8 mouse cellular contexts compared by ENCODE assay signal in genomic region chr1:75192452-75192851, GRCm38 (mm10). TPM values are rescaled to one million over a fixed set of nuclear protein-coding genes. Genes with fewer than 3 reads are reported as not detected.
DNase-seq lines count a peak whose midpoint lies in the region; ATAC-seq and TF ChIP-seq lines count a peak whose summit lies in the region.

No protein-coding gene starts in this region.

- no peak for TF ChIP-seq EP300 in ES-Bruce4 (IDR thresholded peaks at IDR 0.05; ENCODE audit: insufficient read depth, low read depth, low read length)

- no peaks in the 10 kb centered on the region for H3K27me3 ChIP-seq in ES-Bruce4 (ENCODE audit: control insufficient read depth, insufficient read depth, low read length, poor library complexity, severe bottlenecking)
- H3K27me3 ChIP-seq in embryonic facial prominence, embryonic 15.5 days: no peaks in the 10 kb centered on the region
- no peaks in the 10 kb centered on the region for H3K27me3 ChIP-seq in hindbrain, embryonic 12.5 days
- no peaks in the 10 kb centered on the region for H3K27me3 ChIP-seq in midbrain, embryonic 14.5 days (ENCODE audit: control insufficient read depth, insufficient read depth, low read length)

- H3K9me3 ChIP-seq in ES-Bruce4 (replicated peaks; ENCODE audit: control insufficient read depth, insufficient read depth, low read length, poor library complexity, severe bottlenecking): no peaks in the 10 kb centered on the region
- no peaks in the 10 kb centered on the region for H3K9me3 ChIP-seq in embryonic facial prominence, embryonic 15.5 days (replicated peaks)
- H3K9me3 ChIP-seq in hindbrain, embryonic 12.5 days (replicated peaks): no peaks in the 10 kb centered on the region
- no peaks in the 10 kb centered on the region for H3K9me3 ChIP-seq in midbrain, embryonic 14.5 days (ENCODE audit: control insufficient read depth, low read length)

- no peaks in the 10 kb centered on the region for H3K4me1 ChIP-seq in ES-Bruce4 (ENCODE audit: control insufficient read depth, insufficient read depth, low read length)
- H3K4me1 ChIP-seq in embryonic facial prominence, embryonic 15.5 days: peaks cover 21% of the 10 kb centered on the region
- H3K4me1 ChIP-seq in hindbrain, embryonic 12.5 days: peaks cover 24% of the 10 kb centered on the region
- H3K4me1 ChIP-seq in midbrain, embryonic 14.5 days (ENCODE audit: control insufficient read depth, insufficient read depth, low read length): peaks cover 19% of the 10 kb centered on the region

- DNase-seq in adrenal gland, adult 2 months: peak; percentile 70
- no peak for DNase-seq in adrenal gland, postnatal 4 days (ENCODE audit: low spot score in 2 of 2)
- DNase-seq in liver: peak; percentile 69
- DNase-seq in midbrain, embryonic 14.5 days: no peak
- DNase-seq in right cerebral cortex, postnatal 10 days (ENCODE audit: low spot score in 2 of 2): no peak

- peak overlapping the region; percentile 76 for H3K4me3 ChIP-seq in ES-Bruce4 (ENCODE audit: low read depth, low read length)
- H3K4me3 ChIP-seq in embryonic facial prominence, embryonic 15.5 days (replicated peaks): peak overlapping the region; percentile 90
- peak overlapping the region; percentile 75 for H3K4me3 ChIP-seq in hindbrain, embryonic 12.5 days
- peak overlapping the region; percentile 71 for H3K4me3 ChIP-seq in midbrain, embryonic 14.5 days (replicated peaks; ENCODE audit: low read depth, low read length)

- no peak for TF ChIP-seq POLR2A in ES-Bruce4 (IDR thresholded peaks at IDR 0.05; ENCODE audit: insufficient read depth, low read length)

- H3K27ac ChIP-seq in ES-Bruce4 (ENCODE audit: insufficient read depth, low read length): peak overlapping the region; percentile 22; the same call in 1 of the 2 replicates
- peak overlapping the region; percentile 95 for H3K27ac ChIP-seq in embryonic facial prominence, embryonic 15.5 days (replicated peaks)
- H3K27ac ChIP-seq in hindbrain, embryonic 12.5 days: peak overlapping the region; percentile 89
- peak overlapping the region; percentile 83 for H3K27ac ChIP-seq in midbrain, embryonic 14.5 days (replicated peaks; ENCODE audit: low read depth, low read length)

- H3K4me2 ChIP-seq in embryonic facial prominence, embryonic 15.5 days (replicated peaks): peak overlapping the region; percentile 79
- H3K4me2 ChIP-seq in hindbrain, embryonic 12.5 days (replicated peaks): peak overlapping the region; percentile 89
- H3K4me2 ChIP-seq in midbrain, embryonic 14.5 days (ENCODE audit: low read length): peak overlapping the region; percentile 80

- no peak for TF ChIP-seq CTCF in ES-Bruce4 (IDR thresholded peaks at IDR 0.05; ENCODE audit: low read depth, low read length)

- 0% methylated on average over 19 of the region's 19 CpGs for WGBS in embryonic facial prominence, embryonic 15.5 days
- 1% methylated on average over 19 of the region's 19 CpGs for WGBS in hindbrain, embryonic 12.5 days
- under 1% methylated on average over 19 of the region's 19 CpGs for WGBS in midbrain, embryonic 14.5 days

- peak overlapping the region; percentile 58 for H3K9ac ChIP-seq in ES-Bruce4 (ENCODE audit: low read depth, poor library complexity, severe bottlenecking)
- H3K9ac ChIP-seq in embryonic facial prominence, embryonic 15.5 days: peak overlapping the region; percentile 87
- peak overlapping the region; percentile 82 for H3K9ac ChIP-seq in hindbrain, embryonic 12.5 days
- peak overlapping the region; percentile 62 for H3K9ac ChIP-seq in midbrain, embryonic 14.5 days (replicated peaks; ENCODE audit: low read length)

- ATAC-seq in embryonic facial prominence, embryonic 15.5 days (ENCODE audit: insufficient number of reproducible peaks, low FRiP score, low TSS enrichment, low read depth): no peak
- 0 out of 2 replicates have a peak, but pooled peaks have one; percentile 12 for ATAC-seq in hindbrain, embryonic 12.5 days (ENCODE audit: low FRiP score)
- peak; percentile 22; the same call in 1 of the 2 replicates for ATAC-seq in midbrain, embryonic 14.5 days (ENCODE audit: low FRiP score, low TSS enrichment)

- 0 out of 2 replicates have a peak, but pooled peaks cover 5% of the 10 kb centered on the region for H3K36me3 ChIP-seq in ES-Bruce4 (ENCODE audit: control insufficient read depth, insufficient read depth, low read length, poor library complexity, severe bottlenecking)
- peaks cover 37% of the 10 kb centered on the region for H3K36me3 ChIP-seq in embryonic facial prominence, embryonic 15.5 days
- H3K36me3 ChIP-seq in hindbrain, embryonic 12.5 days: peaks cover 30% of the 10 kb centered on the region
- H3K36me3 ChIP-seq in midbrain, embryonic 14.5 days (ENCODE audit: control insufficient read depth, insufficient read depth, low read length): peaks cover 38% of the 10 kb centered on the region

RNA-seq across cellular contexts. Expression of gene Atg9a, which starts 0.5 kb away (rescaled TPM):
- 10 to 100 TPM; 41.7 to 44.5 TPM for total RNA-seq in adrenal gland, adult 2 months (2021)
- polyA plus RNA-seq in adrenal gland, adult 2 months (2012; rRNA removed): 78.5 and 89.9 TPM in 2 replicates
- total RNA-seq in adrenal gland, postnatal 4 days (2021): 10 to 100 TPM; 38.0 to 41.8 TPM
- 10.3 and 10.6 TPM in 2 replicates for polyA plus RNA-seq in ES-Bruce4 (2011; ENCODE audit: insufficient read depth, insufficient read length, low read depth, missing spikeins)
- 32.5 and 37.7 TPM in 2 replicates for polyA plus RNA-seq in embryonic facial prominence, embryonic 15.5 days (2015; fragmentation: Nextera tagmentation; extraction: Ambion mirVana)
- 38.4 and 43.7 TPM in 2 replicates for polyA plus RNA-seq in hindbrain, embryonic 12.5 days (2016; fragmentation: Nextera tagmentation; extraction: Ambion mirVana)
- polyA plus RNA-seq in midbrain, embryonic 14.5 days (2014; fragmentation: Nextera tagmentation; extraction: Ambion mirVana): 40.7 and 47.8 TPM in 2 replicates

RNA-seq across cellular contexts. Expression of gene Ankzf1, which starts 0.5 kb away (rescaled TPM):
- total RNA-seq in adrenal gland, adult 2 months (2021): 10 to 100 TPM; 14.1 to 14.4 TPM
- polyA plus RNA-seq in adrenal gland, adult 2 months (2012; rRNA removed): 11.5 and 13.3 TPM in 2 replicates
- 10 to 100 TPM; 23.0 to 27.3 TPM for total RNA-seq in adrenal gland, postnatal 4 days (2021)
- polyA plus RNA-seq in ES-Bruce4 (2011; ENCODE audit: insufficient read depth, insufficient read length, low read depth, missing spikeins): 17.0 and 17.4 TPM in 2 replicates
- 27.9 and 30.2 TPM in 2 replicates for polyA plus RNA-seq in embryonic facial prominence, embryonic 15.5 days (2015; fragmentation: Nextera tagmentation; extraction: Ambion mirVana)
- 24.1 and 25.6 TPM in 2 replicates for polyA plus RNA-seq in hindbrain, embryonic 12.5 days (2016; fragmentation: Nextera tagmentation; extraction: Ambion mirVana)
- polyA plus RNA-seq in midbrain, embryonic 14.5 days (2014; fragmentation: Nextera tagmentation; extraction: Ambion mirVana): 18.1 and 19.7 TPM in 2 replicates

RNA-seq across cellular contexts. Expression of gene Abcb6, which starts 12.3 kb away (rescaled TPM):
- total RNA-seq in adrenal gland, adult 2 months (2021): 10 to 100 TPM; 24.2 to 31.7 TPM
- polyA plus RNA-seq in adrenal gland, adult 2 months (2012; rRNA removed): 23.2 and 23.3 TPM in 2 replicates
- total RNA-seq in adrenal gland, postnatal 4 days (2021): 10 to 100 TPM; 42.1 TPM
- polyA plus RNA-seq in ES-Bruce4 (2011; ENCODE audit: insufficient read depth, insufficient read length, low read depth, missing spikeins): 8.8 and 10.8 TPM in 2 replicates
- 20.7 and 23.3 TPM in 2 replicates for polyA plus RNA-seq in embryonic facial prominence, embryonic 15.5 days (2015; fragmentation: Nextera tagmentation; extraction: Ambion mirVana)
- 37.9 and 41.3 TPM in 2 replicates for polyA plus RNA-seq in hindbrain, embryonic 12.5 days (2016; fragmentation: Nextera tagmentation; extraction: Ambion mirVana)
- 35.5 and 36.3 TPM in 2 replicates for polyA plus RNA-seq in midbrain, embryonic 14.5 days (2014; fragmentation: Nextera tagmentation; extraction: Ambion mirVana)

RNA-seq across cellular contexts. Expression of gene Glb1l, which starts 18.2 kb away (rescaled TPM):
- total RNA-seq in adrenal gland, adult 2 months (2021): 10 to 100 TPM; 16.0 to 23.1 TPM
- 7.4 and 7.7 TPM in 2 replicates for polyA plus RNA-seq in adrenal gland, adult 2 months (2012; rRNA removed)
- total RNA-seq in adrenal gland, postnatal 4 days (2021): 10 to 100 TPM; 45.2 to 67.4 TPM
- 5.1 and 10.6 TPM in 2 replicates for polyA plus RNA-seq in ES-Bruce4 (2011; ENCODE audit: insufficient read depth, insufficient read length, low read depth, missing spikeins)
- 18.2 and 25.1 TPM in 2 replicates for polyA plus RNA-seq in embryonic facial prominence, embryonic 15.5 days (2015; fragmentation: Nextera tagmentation; extraction: Ambion mirVana)
- polyA plus RNA-seq in hindbrain, embryonic 12.5 days (2016; fragmentation: Nextera tagmentation; extraction: Ambion mirVana): 21.2 and 26.3 TPM in 2 replicates
- 14.2 and 24.2 TPM in 2 replicates for polyA plus RNA-seq in midbrain, embryonic 14.5 days (2014; fragmentation: Nextera tagmentation; extraction: Ambion mirVana)

RNA-seq across cellular contexts. Expression of gene Stk16, which starts 18.2 kb away (rescaled TPM):
- 100 to 1,000 TPM; 106 to 109 TPM for total RNA-seq in adrenal gland, adult 2 months (2021)
- polyA plus RNA-seq in adrenal gland, adult 2 months (2012; rRNA removed): 228 and 249 TPM in 2 replicates
- total RNA-seq in adrenal gland, postnatal 4 days (2021): 100 to 1,000 TPM in 1 of 2 experiments, 10 to 100 TPM in 1; 96.8 to 110 TPM
- polyA plus RNA-seq in ES-Bruce4 (2011; ENCODE audit: insufficient read depth, insufficient read length, low read depth, missing spikeins): 27.8 and 37.4 TPM in 2 replicates
- polyA plus RNA-seq in embryonic facial prominence, embryonic 15.5 days (2015; fragmentation: Nextera tagmentation; extraction: Ambion mirVana): 121 and 138 TPM in 2 replicates
- 125 and 130 TPM in 2 replicates for polyA plus RNA-seq in hindbrain, embryonic 12.5 days (2016; fragmentation: Nextera tagmentation; extraction: Ambion mirVana)
- 120 and 144 TPM in 2 replicates for polyA plus RNA-seq in midbrain, embryonic 14.5 days (2014; fragmentation: Nextera tagmentation; extraction: Ambion mirVana)

Comparison
In these comparisons a context has a peak if more than half of its experiments do, and no peak if none do; other contexts are left out.
1. DNase-seq: peak in adrenal gland, adult 2 months (single experiment) and liver (single experiment); none in adrenal gland, postnatal 4 days (0 of 2), midbrain, embryonic 14.5 days (single experiment) and right cerebral cortex, postnatal 10 days (0 of 2).
2. H3K27ac ChIP-seq: peak in every context shown above with its lines; median percentile 95 in embryonic facial prominence, embryonic 15.5 days; 89 in hindbrain, embryonic 12.5 days; 83 in midbrain, embryonic 14.5 days; 22 in ES-Bruce4.
3. Peak in every context shown above with its lines, with median percentiles within 50 percentile points of each other: H3K4me3 ChIP-seq, H3K9ac ChIP-seq and H3K4me2 ChIP-seq.